Mouse (Mus musculus) kidney, postnatal 0 days (tissue): Measurements from ENCODE around the gene Gata2. TPM values are rescaled to one million over a fixed set of nuclear protein-coding genes. Genes with fewer than 3 reads are reported as not detected.
A peak's percentile ranks its signal among the peaks of the same experiment; 100 is the strongest.

Source experiments
- ATAC-seq: fragments of 200-750 bp; cut with Nextera tagmentation; replicated peaks from 2 replicates; pipeline ENCODE4 v1.8.0; 2017; ENCODE audit warnings: low read depth, moderate number of reproducible peaks, moderate TSS enrichment, moderate library complexity; ENCODE audit not compliant: low FRiP score
- DNase-seq: peaks from one replicate; pipeline ENCODE4 v3.0.0-alpha.2; 2016; ENCODE audit warnings: low spot score
- H3K27ac ChIP-seq: fragments of 300-500 bp; sonication (generic); 2 replicates; pipeline ENCODE4 v1.5.1; 2014; ENCODE audit warnings: mild to moderate bottlenecking
- H3K27me3 ChIP-seq: fragments of 300-500 bp; sonication (generic); 2 replicates; pipeline ENCODE4 v1.6.1; 2014; ENCODE audit warnings: low read length, mixed read lengths; ENCODE audit not compliant: insufficient read depth
- H3K36me3 ChIP-seq: fragments of 300-500 bp; sonication (generic); 2 replicates; pipeline ENCODE4 v1.6.1; 2014; ENCODE audit warnings: low read length, mixed read lengths; ENCODE audit not compliant: insufficient read depth
- H3K4me1 ChIP-seq: fragments of 300-500 bp; sonication (generic); replicated peaks from 2 replicates; pipeline ENCODE4 v1.6.1; 2014; ENCODE audit warnings: antibody characterized with exemption, low read length, mixed read lengths; ENCODE audit not compliant: insufficient read depth
- H3K4me2 ChIP-seq: fragments of 300-500 bp; sonication (generic); 2 replicates; pipeline ENCODE4 v1.6.1; 2014; ENCODE audit warnings: mild to moderate bottlenecking, low read length, moderate library complexity, mixed read lengths
- H3K4me3 ChIP-seq: fragments of 300-500 bp; sonication (generic); replicated peaks from 2 replicates; pipeline ENCODE4 v1.5.1; 2014; ENCODE audit warnings: low read depth, low read length
- H3K9ac ChIP-seq: fragments of 300-500 bp; sonication (generic); 2 replicates; pipeline ENCODE4 v1.6.1; 2014; ENCODE audit warnings: low read depth, low read length
- H3K9me3 ChIP-seq: fragments of 300-500 bp; sonication (generic); replicated peaks from 2 replicates; pipeline ENCODE4 v1.6.1; 2016; ENCODE audit warnings: low read length, inconsistent platforms, mixed read lengths
- CTCF ChIP-seq: IDR thresholded peaks from 2 replicates; pipeline ENCODE4 v1.5.1; 2016; ENCODE audit warnings: antibody characterized with exemption, low read depth, mild to moderate bottlenecking, moderate library complexity
- WGBS: fragments of 180-500 bp; shearing (Covaris S2); extraction: QIAGEN DNeasy Blood & Tissue Kit; methylation state at CpG from one replicate; pipeline ENCODE4 v1.1.7; 2014; 5-methylcytosine and 5-hydroxymethylcytosine counted together
- polyA plus RNA-seq: library from polyadenylated mRNA; unstranded; fragments of >200 nt; fragmentation: Nextera tagmentation; extraction: Ambion mirVana; gene quantifications from 2 replicates; pipeline ENCODE4 v1.2.1, GENCODE M21; 2015

The Gata2 gene
- polyA plus RNA-seq, 1 experiment from 2014 or later: 64.3 TPM

DNA sequence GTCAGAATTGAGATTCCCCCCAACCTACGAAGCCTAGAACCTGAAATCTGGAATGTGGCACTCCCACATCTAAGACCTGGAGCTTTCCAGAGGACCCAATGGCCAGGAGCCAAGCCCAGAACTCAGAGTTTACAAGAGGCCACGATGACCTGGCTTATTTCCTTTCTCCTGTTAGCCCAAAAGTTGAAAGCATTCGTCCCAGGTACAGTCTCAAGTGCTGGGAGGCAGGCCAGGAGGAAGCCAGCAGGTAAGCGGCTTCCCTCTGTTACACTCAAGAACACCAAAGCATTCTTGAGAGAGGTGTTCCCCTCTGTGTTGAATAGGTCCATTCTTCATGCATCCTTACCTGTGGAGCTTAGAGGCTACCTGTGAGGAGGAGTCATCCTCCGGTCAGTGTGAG is 15.8 kb downstream of the Gata2 start:
- H3K9me3 ChIP-seq: no peaks in the 10 kb centered on the region
- H3K4me2 ChIP-seq: no peak overlapping the region
- H3K36me3 ChIP-seq: no peaks in the 10 kb centered on the region
- H3K4me1 ChIP-seq: 0 out of 2 replicates have a peak, but pooled peaks cover 3% of the 10 kb centered on the region
- no peak for TF ChIP-seq CTCF
- peaks cover 16% of the 10 kb centered on the region for H3K27me3 ChIP-seq
- WGBS: 78% methylated on average over 5 of the region's 5 CpGs
- DNase-seq: no peak
- H3K9ac ChIP-seq: no peak overlapping the region
- no peak overlapping the region for H3K4me3 ChIP-seq
- no peak overlapping the region for H3K27ac ChIP-seq
- ATAC-seq: no peak

DNA sequence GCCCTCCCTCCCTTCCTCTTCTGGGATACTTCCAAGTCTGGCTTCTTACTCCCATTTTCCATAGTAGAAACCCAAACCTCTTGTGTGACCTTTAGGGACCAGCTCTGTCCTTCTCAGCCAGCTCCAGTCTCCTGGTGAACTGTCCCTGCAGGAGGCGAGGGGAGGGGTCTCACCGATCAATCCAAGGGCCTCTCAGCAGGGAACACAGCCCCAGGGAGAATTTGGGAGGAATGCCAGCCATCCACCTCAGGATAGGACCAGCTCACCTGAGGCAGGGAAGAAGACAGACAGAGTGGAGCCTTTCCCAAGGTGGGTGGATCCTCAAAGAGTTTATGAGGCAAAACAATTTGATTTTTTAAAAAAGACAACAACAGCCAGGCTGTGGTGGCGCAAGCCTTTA is 16.5 kb downstream of the Gata2 start:
- Histone ChIP-seq H3K36me3 (no peaks in the 10 kb centered on the region), H3K4me3 (no peak overlapping the region), H3K4me1 (no peaks in the 10 kb centered on the region), H3K27me3 (peaks cover 9% of the 10 kb centered on the region; the same call in 1 of the 2 replicates), H3K27ac (no peak overlapping the region), H3K4me2 (no peak overlapping the region), H3K9me3 (no peaks in the 10 kb centered on the region), H3K9ac (no peak overlapping the region)
- no peak for TF ChIP-seq CTCF
- ATAC-seq (no peak), DNase-seq (no peak)
- 74% methylated on average over 3 of the region's 3 CpGs for WGBS

DNA sequence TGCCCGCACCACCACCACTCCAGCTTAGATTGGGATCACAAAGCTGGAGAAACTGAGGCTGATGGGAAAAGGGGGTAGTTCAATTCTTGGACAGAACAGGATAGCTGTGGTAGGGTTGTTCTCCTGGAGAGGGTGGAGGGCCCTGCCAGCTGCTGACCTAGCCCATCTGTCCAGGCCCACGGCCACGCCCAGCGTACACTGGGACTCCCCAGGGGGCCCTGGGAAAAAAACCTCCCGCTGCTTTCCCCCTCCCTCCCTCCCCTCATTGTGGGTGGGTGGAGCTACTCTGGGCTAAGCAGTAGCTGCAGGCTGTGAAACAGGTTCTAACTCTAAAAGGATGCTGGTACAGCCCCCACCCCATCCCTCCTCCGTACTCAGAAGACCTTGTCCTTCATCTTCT is 22.1 kb downstream of the Gata2 start:
- Histone ChIP-seq H3K36me3 (no peaks in the 10 kb centered on the region), H3K4me3 (no peak overlapping the region), H3K27ac (no peak overlapping the region), H3K9ac (no peak overlapping the region), H3K27me3 (no peaks in the 10 kb centered on the region), H3K4me2 (no peak overlapping the region), H3K9me3 (no peaks in the 10 kb centered on the region), H3K4me1 (no peaks in the 10 kb centered on the region)
- TF ChIP-seq CTCF: no peak
- DNase-seq: no peak
- 36% methylated on average over 6 of the region's 6 CpGs for WGBS
- ATAC-seq: no peak

DNA sequence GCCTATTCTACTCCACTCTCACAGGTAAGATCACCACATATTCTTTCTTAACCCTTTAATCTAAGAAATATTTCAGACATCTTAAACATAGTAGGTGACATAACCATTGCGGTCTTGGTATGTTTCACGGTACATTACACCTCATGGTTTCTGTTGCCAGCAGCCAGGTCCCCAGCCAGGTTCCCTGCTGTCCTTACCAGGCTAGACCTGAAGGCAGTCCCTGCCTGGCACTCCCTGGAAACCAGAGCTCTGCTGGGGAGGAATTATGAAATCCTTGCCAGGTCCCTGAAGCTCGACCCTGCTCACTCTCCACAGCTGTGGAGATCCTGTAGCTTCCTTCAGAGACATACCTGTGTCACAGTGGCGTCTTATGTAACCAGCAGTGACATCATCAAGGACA is 22.5 kb downstream of the Gata2 start:
- Histone ChIP-seq H3K4me1 (no peaks in the 10 kb centered on the region), H3K36me3 (no peaks in the 10 kb centered on the region), H3K4me2 (no peak overlapping the region), H3K27ac (no peak overlapping the region), H3K4me3 (no peak overlapping the region), H3K9me3 (no peaks in the 10 kb centered on the region), H3K27me3 (no peaks in the 10 kb centered on the region), H3K9ac (no peak overlapping the region)
- ATAC-seq (no peak), DNase-seq (no peak)
- 70% methylated on average over 4 of the region's 4 CpGs for WGBS
- TF ChIP-seq CTCF: no peak

DNA sequence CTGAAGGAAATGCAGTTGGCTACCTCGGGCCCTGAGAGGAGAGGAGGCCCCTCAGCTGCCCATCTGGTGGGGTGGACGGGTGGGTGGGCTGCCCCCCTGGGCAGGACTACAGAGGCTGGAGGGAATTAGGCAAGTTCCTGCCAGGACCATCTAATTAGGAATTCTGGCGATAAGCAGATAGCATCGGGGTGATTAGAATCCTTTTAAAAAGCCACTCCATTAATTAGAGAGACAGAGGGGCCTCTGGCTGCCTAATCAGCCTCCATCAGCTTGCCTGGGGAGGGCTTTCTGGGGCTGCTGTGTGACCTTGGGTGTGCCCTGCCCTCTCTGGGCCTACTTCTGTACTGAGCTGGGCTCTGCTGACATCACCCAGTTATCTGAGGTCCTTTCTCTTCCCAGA is 25.4 kb downstream of the Gata2 start:
- Histone ChIP-seq H3K9me3 (no peaks in the 10 kb centered on the region), H3K4me1 (no peaks in the 10 kb centered on the region), H3K27me3 (no peaks in the 10 kb centered on the region), H3K9ac (no peak overlapping the region), H3K27ac (no peak overlapping the region), H3K36me3 (no peaks in the 10 kb centered on the region), H3K4me2 (no peak overlapping the region), H3K4me3 (no peak overlapping the region)
- ATAC-seq: no peak
- WGBS: 46% methylated on average over 4 of the region's 4 CpGs
- no peak for DNase-seq
- TF ChIP-seq CTCF: no peak

DNA sequence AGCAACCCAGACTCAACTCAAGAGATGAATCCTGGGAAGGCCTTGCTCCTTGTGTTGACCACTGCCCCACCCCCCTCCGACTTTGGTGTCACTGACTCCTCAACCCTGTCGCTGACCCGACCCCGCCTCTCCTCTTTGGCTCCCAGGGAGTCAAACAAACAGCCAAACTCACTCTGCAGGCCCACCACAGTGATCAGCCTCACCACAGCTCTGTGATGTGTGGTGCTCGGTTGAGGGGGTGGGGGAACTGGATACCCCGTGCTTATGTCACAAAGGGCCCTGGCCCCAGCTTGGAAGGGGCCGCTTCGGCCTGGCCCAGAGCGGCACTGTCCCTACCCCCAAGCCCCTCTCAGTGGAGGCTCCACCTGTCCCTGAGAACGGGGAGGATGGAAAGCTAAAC is 28.3 kb downstream of the Gata2 start, which contains the start of gene Dnajb8:
Gene Dnajb8, plus strand, starts transcription at position 301 of the 400 bp plus-strand sequence.
- H3K9ac ChIP-seq: no peak within 1 kb of the TSS
- no peaks in the 10 kb centered on the region for H3K27me3 ChIP-seq
- H3K4me1 ChIP-seq: no peaks in the 10 kb centered on the region
- 56% methylated on average over 10 of the region's 10 CpGs for WGBS
- DNase-seq (no peak), ATAC-seq (no peak)
- no peak within 1 kb of the TSS for H3K4me2 ChIP-seq
- no peaks in the 10 kb centered on the region for H3K9me3 ChIP-seq
- TF ChIP-seq CTCF: no peak
- no peak within 1 kb of the TSS for H3K27ac ChIP-seq
- H3K36me3 ChIP-seq: no peaks in the 10 kb centered on the region
- H3K4me3 ChIP-seq: no peak within 1 kb of the TSS

DNA sequence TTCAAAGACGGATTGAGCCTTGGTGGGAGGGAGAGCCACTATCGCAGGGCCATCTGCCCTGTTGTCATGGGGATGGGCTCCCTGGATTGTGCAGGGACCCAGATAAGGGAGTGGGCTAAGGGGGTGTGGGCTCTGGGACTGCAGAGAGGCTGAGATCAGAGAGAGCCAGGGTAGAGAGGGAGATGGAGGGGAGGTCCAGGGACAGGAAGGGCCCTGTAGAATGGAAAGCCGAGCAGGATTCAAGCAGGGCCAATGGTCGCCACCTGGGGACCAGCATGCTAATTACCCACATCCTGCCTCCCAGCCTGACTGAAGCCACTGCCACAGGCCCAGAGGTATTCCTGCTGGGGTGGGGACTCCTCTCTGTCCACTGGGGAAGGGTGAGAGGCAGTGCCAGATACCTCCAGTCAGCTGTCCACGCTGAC is 32.9 kb downstream of the Gata2 start:
- WGBS: 19% methylated on average over 5 of the region's 5 CpGs
- 0 out of 2 replicates have a peak, but pooled peaks have one; percentile 17 for TF ChIP-seq CTCF
- H3K27ac ChIP-seq: no peak overlapping the region
- H3K9me3 ChIP-seq: no peaks in the 10 kb centered on the region
- H3K36me3 ChIP-seq: no peaks in the 10 kb centered on the region
- no peaks in the 10 kb centered on the region for H3K4me1 ChIP-seq
- H3K4me3 ChIP-seq: no peak overlapping the region
- no peaks in the 10 kb centered on the region for H3K27me3 ChIP-seq
- 0 out of 2 replicates have a peak, but pooled peaks have one; percentile 10 for ATAC-seq
- DNase-seq: no peak
- no peak overlapping the region for H3K4me2 ChIP-seq
- no peak overlapping the region for H3K9ac ChIP-seq
